ENCODE assay signal across 29 mouse cellular contexts in genomic region chr7:145210477-145211070, GRCm38 (mm10). TPM values are rescaled to one million over a fixed set of nuclear protein-coding genes. Genes with fewer than 3 reads are reported as not detected.
DNase-seq lines count a peak whose midpoint lies in the region; ATAC-seq and TF ChIP-seq lines count a peak whose summit lies in the region.
"Had no signal": no experiment of that assay in that cellular context is flagged by ENCODE, and none has a peak within 500 bp of the region (broad histone marks: within the 10 kb centered on the region; RNA-seq: fewer than 3 reads in every experiment).

No protein-coding gene starts in this region.

- H3K27me3 ChIP-seq in forebrain, embryonic 13.5 days, result no peaks in the 10 kb centered on the region
- no peaks in the 10 kb centered on the region for H3K27me3 ChIP-seq in forebrain, embryonic 14.5 days (replicated peaks; ENCODE audit: control insufficient read depth, insufficient read depth, low read length)
- H3K27me3 ChIP-seq in embryonic facial prominence, embryonic 10.5 days (replicated peaks; ENCODE audit: low read depth, poor library complexity, severe bottlenecking), result peaks cover 4% of the 10 kb centered on the region; the same call in 1 of the 2 replicates
- H3K27me3 ChIP-seq in midbrain, embryonic 12.5 days, result peaks cover 6% of the 10 kb centered on the region; the same call in 1 of the 2 replicates
- H3K27me3 ChIP-seq: kidney, embryonic 15.5 days; limb, embryonic 15.5 days had no signal

- H3K27ac ChIP-seq in forebrain, embryonic 13.5 days, result peak overlapping the region; percentile 69
- no peak overlapping the region for H3K27ac ChIP-seq in forebrain, embryonic 14.5 days (ENCODE audit: low read depth, low read length)
- peak overlapping the region; percentile 72 for H3K27ac ChIP-seq in embryonic facial prominence, embryonic 10.5 days (replicated peaks)
- peak overlapping the region; percentile 79 for H3K27ac ChIP-seq in midbrain, embryonic 12.5 days (replicated peaks)
- no peak overlapping the region for H3K27ac ChIP-seq in layer of hippocampus, adult 2 months
- H3K27ac ChIP-seq: left cerebral cortex, adult 2 months; liver, embryonic 14.5 days had no signal

- H3K4me3 ChIP-seq in forebrain, embryonic 13.5 days, result no peak overlapping the region
- no peak overlapping the region for H3K4me3 ChIP-seq in forebrain, embryonic 14.5 days (ENCODE audit: low read depth, low read length)
- no peak overlapping the region for H3K4me3 ChIP-seq in embryonic facial prominence, embryonic 10.5 days
- H3K4me3 ChIP-seq in midbrain, embryonic 12.5 days, result no peak overlapping the region
- H3K4me3 ChIP-seq in layer of hippocampus, adult 2 months, result no peak overlapping the region
- H3K4me3 ChIP-seq: heart, embryonic 10.5 days; kidney, embryonic 15.5 days; left cerebral cortex, adult 2 months; limb, embryonic 15.5 days; myocyte had no signal

- DNase-seq in forebrain, embryonic 14.5 days (ENCODE audit: low spot score), result no peak
- peak; percentile 60 for DNase-seq in ES-CJ7 (ENCODE audit: low read depth, low spot score)
- no peak for DNase-seq in embryonic facial prominence, embryonic 10.5 days (ENCODE audit: low spot score)
- DNase-seq in layer of hippocampus, adult 2 months (ENCODE audit: low spot score in 2 of 2), result no peak
- DNase-seq in thymus, postnatal 25 days, result no peak
- no peak for DNase-seq in heart, adult 18-20 months
- DNase-seq: adrenal gland, postnatal 14 days; B cell, adult 2 months; cerebellum, adult 8-10 months; lung, embryonic 14.5 days; right cerebral cortex, adult 18-20 months; right cerebral cortex, postnatal 4 days; thymus, postnatal 14 days had no signal

- no peaks in the 10 kb centered on the region for H3K36me3 ChIP-seq in forebrain, embryonic 13.5 days (ENCODE audit: poor library complexity, severe bottlenecking)
- H3K36me3 ChIP-seq in forebrain, embryonic 14.5 days (ENCODE audit: control insufficient read depth, insufficient read depth, low read length), result no peaks in the 10 kb centered on the region
- no peaks in the 10 kb centered on the region for H3K36me3 ChIP-seq in embryonic facial prominence, embryonic 10.5 days (replicated peaks)
- H3K36me3 ChIP-seq in midbrain, embryonic 12.5 days, result no peaks in the 10 kb centered on the region
- H3K36me3 ChIP-seq: heart, embryonic 10.5 days; kidney, embryonic 15.5 days; limb, embryonic 15.5 days had no signal

- no peaks in the 10 kb centered on the region for H3K9me3 ChIP-seq in forebrain, embryonic 13.5 days (replicated peaks)
- no peaks in the 10 kb centered on the region for H3K9me3 ChIP-seq in forebrain, embryonic 14.5 days (replicated peaks; ENCODE audit: control insufficient read depth, low read length)
- no peaks in the 10 kb centered on the region for H3K9me3 ChIP-seq in embryonic facial prominence, embryonic 10.5 days
- no peaks in the 10 kb centered on the region for H3K9me3 ChIP-seq in midbrain, embryonic 12.5 days
- H3K9me3 ChIP-seq: heart, embryonic 10.5 days; kidney, embryonic 15.5 days; limb, embryonic 15.5 days had no signal

- peaks cover 60% of the 10 kb centered on the region for H3K4me1 ChIP-seq in forebrain, embryonic 13.5 days
- H3K4me1 ChIP-seq in forebrain, embryonic 14.5 days (ENCODE audit: control insufficient read depth, insufficient read depth, low read length), result peaks cover 29% of the 10 kb centered on the region
- H3K4me1 ChIP-seq in embryonic facial prominence, embryonic 10.5 days, result peaks cover 56% of the 10 kb centered on the region
- H3K4me1 ChIP-seq in midbrain, embryonic 12.5 days, result peaks cover 54% of the 10 kb centered on the region

- no peak overlapping the region for H3K4me2 ChIP-seq in forebrain, embryonic 13.5 days
- H3K4me2 ChIP-seq in forebrain, embryonic 14.5 days (ENCODE audit: low read length), result no peak overlapping the region
- no peak overlapping the region for H3K4me2 ChIP-seq in midbrain, embryonic 12.5 days (replicated peaks)
- H3K4me2 ChIP-seq: limb, embryonic 15.5 days; lung, embryonic 14.5 days had no signal

- ATAC-seq in forebrain, embryonic 13.5 days, result no peak
- no peak for ATAC-seq in forebrain, embryonic 14.5 days
- ATAC-seq in midbrain, embryonic 12.5 days (ENCODE audit: low FRiP score, low read depth), result no peak
- ATAC-seq: intestine, postnatal 0 days had no signal

- H3K9ac ChIP-seq in forebrain, embryonic 13.5 days, result no peak overlapping the region
- no peak overlapping the region for H3K9ac ChIP-seq in forebrain, embryonic 14.5 days (ENCODE audit: low read length)
- H3K9ac ChIP-seq in midbrain, embryonic 12.5 days (replicated peaks), result 0 out of 2 replicates have a peak overlapping the region, but pooled peaks have one; percentile 7
- H3K9ac ChIP-seq: kidney, embryonic 15.5 days; limb, embryonic 15.5 days; liver, embryonic 14.5 days; lung, embryonic 14.5 days had no signal

- TF ChIP-seq CTCF in layer of hippocampus, adult 2 months (conservative IDR thresholded peaks at IDR 0.05), result no peak

- WGBS in forebrain, embryonic 13.5 days, result 68% methylated on average over 4 of the region's 4 CpGs
- WGBS in forebrain, embryonic 14.5 days, result 59% methylated on average over 4 of the region's 4 CpGs
- 76% methylated on average over 4 of the region's 4 CpGs for WGBS in embryonic facial prominence, embryonic 10.5 days
- whole genome bisulfite sequencing in midbrain, embryonic 12.5 days, result 76% methylated on average over 4 of the region's 4 CpGs

RNA-seq across cellular contexts. Expression of gene 1810010D01Rik, which starts 2.7 kb away (rescaled TPM):
- 0.28 and 0.49 TPM in 2 replicates for polyA plus RNA-seq in forebrain, embryonic 13.5 days (2015; fragmentation: Nextera tagmentation; extraction: Ambion mirVana)
- not detected in 2 replicates for polyA plus RNA-seq in forebrain, embryonic 14.5 days (2014; fragmentation: Nextera tagmentation; extraction: Ambion mirVana)
- 0.72 TPM in 1 of 2 replicates, not detected in the other for polyA plus RNA-seq in embryonic facial prominence, embryonic 10.5 days (2016; fragmentation: Nextera tagmentation; extraction: Ambion mirVana)
- polyA plus RNA-seq in midbrain, embryonic 12.5 days (2016; fragmentation: Nextera tagmentation; extraction: Ambion mirVana), result 0.20 TPM in 1 of 2 replicates, not detected in the other
- 1 to 10 TPM in 1 of 2 experiments, under 1 TPM in 1; 0.42 to 1.6 TPM for total RNA-seq in layer of hippocampus, adult 2 months (2021)
- total RNA-seq in heart, adult 18-20 months (2021), result under 1 TPM in 1 of 2 experiments, not detected in 1; 0.57 TPM
- total RNA-seq: adrenal gland, postnatal 14 days; CH12.LX; gastrocnemius, adult 18-20 months; hematopoietic stem cell, adult 5-6 weeks; megakaryocyte-erythroid progenitor cell, adult 5-6 weeks; MEL had no signal
- polyA plus RNA-seq: heart, postnatal 0 days; myocyte; neural tube, embryonic 14.5 days had no signal

Comparison
In these comparisons a context has a peak if more than half of its experiments do, and no peak if none do; other contexts are left out.
1. H3K27ac ChIP-seq: peak in forebrain, embryonic 13.5 days (single experiment), embryonic facial prominence, embryonic 10.5 days (single experiment) and midbrain, embryonic 12.5 days (single experiment); none in forebrain, embryonic 14.5 days (single experiment) and layer of hippocampus, adult 2 months (single experiment).